Mouse (Mus musculus) layer of hippocampus, postnatal 25 days (tissue): ENCODE measurements around the gene As3mt. TPM values are rescaled to one million over a fixed set of nuclear protein-coding genes. Genes with fewer than 3 reads are reported as not detected.
"Not testable (repeated sequence)": the region's sequence is repeated elsewhere in the genome, so short reads cannot be mapped to it uniquely, and the experiment has no call there.

Experiments used
- DNase-seq, 2 experiments: peaks; one replicate each; pipeline ENCODE4 v3.0.0; 2022; ENCODE audit warnings: mixed read lengths in 2 of 2, low spot score in 1 of 2; ENCODE audit errors: extremely low spot score in 1 of 2
- total RNA-seq, 2 experiments: library from RNA; stranded (reverse); gene quantifications; 2 replicates each; pipeline ENCODE4 v1.2.3; 2021

The As3mt gene
- total RNA-seq, 2 experiments from 2014 or later, result 22.0 to 23.8 TPM

- DNase-seq, result no peak
These were observed 34.3 kb downstream of the As3mt start for GRCm38 (mm10) chr19:46741574-46741973.

GRCm38 (mm10) chr19:46744681-46745080 is 37.4 kb downstream of the As3mt start:
- DNase-seq, result no peak

DNA sequence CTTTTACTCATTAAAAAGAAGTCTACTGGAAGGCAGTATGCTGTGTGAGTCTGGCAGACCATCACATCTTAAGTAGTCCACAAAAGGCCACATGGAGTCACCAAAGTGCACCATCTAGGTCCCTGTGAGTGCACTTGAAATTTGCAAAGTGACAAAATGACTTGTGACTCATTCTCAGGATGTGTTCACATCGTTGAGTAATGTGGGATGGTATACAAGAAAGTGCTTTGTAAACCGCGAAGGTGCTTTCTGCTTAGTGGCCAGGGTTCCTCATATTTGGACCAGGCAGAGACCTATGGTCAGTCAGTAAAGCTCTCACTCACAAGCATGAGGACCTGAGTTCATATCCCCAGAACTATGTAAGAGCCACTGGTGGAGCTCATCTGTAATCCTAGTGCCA is 40.5 kb downstream of the As3mt start:
- DNase-seq, result no peak

- DNase-seq, result no peak
These were observed 45.0 kb downstream of the As3mt start for GRCm38 (mm10) chr19:46752235-46752634.

- DNase-seq, result peak in 1 of 2 experiments; percentile 40
These were observed 47.8 kb downstream of the As3mt start for GRCm38 (mm10) chr19:46755066-46755465.

DNA sequence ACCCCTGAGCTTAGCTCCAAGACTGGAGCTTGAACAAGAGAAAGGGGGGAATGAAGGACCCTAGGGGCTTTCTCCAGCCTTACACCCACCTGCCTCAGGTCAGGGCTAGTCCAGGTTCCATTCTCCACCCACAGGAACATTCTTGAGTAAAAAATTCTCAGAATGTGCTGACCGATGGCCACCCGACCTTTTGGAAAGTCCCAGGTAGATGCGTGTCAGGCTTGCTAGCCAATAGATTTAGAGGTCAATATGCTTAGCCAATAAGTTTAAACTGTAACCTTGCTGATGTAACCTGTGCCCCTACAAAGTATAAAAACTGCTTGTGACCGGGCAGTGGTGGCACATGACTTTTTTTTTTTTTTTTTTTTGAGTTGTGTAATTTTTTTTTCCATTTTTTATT is 49.0 kb downstream of the As3mt start:
- no peak for DNase-seq

DNA sequence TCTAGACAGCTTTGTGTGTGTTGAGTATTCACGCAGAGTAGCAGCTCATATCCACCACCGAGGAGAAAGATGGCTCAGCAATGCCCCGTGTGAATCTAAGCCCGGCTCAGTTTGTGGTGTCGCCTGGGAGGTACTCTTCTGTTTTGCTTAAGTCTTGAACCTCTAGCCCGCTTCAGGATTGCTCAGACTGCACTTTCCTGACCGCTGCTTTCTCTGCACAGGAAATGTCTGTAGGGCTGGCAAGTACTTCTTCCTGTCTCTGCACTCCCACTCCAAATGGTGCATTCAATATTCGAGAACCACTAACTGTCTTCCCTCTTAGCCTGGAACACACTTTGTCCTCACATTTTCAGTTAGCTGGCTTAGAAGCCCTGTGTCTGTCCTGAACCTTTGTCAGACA is 51.8 kb downstream of the As3mt start:
- DNase-seq, result no peak

GRCm38 (mm10) chr19:46759909-46760308 is 52.7 kb downstream of the As3mt start:
- not testable (repeated sequence) for DNase-seq

DNA sequence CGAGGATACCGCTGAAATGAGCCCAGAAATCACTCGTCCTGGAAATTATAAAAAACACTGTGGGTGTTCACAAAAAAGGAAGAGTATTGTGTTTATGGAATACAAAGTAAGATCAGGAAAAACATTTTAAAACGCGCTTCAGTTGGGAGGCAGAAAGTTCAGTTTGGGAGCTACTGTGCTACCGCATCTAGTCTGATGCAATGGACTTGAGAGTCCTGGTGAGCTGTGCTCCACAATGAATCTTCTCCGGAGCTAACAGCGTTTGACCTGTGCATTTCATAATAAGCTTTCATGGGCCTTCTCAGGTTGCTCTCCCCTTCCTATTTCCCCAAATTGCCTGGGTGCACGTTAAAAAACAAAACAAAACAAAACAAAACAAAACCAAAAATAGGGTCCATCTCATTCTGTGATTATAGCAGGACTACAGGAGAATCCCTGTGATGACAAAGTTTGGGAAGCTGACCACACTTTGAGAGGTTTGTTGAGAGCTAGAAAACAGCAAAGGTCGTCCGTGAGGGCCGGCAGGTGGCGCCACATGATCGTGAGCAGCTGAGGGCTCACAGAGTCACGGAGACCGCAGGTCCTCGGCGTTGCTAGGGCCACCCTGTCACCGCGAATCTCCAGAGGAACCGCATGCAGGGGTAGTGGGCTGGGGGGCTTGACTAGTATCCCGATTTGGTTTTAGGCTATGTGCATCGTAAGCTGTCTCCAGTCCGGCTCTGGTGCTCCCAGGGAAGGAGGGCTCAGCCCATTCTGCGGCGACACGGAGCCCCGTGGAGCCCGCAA is 53.3 kb downstream of the As3mt start:
- peak; percentile 75 to 93 for DNase-seq

DNA sequence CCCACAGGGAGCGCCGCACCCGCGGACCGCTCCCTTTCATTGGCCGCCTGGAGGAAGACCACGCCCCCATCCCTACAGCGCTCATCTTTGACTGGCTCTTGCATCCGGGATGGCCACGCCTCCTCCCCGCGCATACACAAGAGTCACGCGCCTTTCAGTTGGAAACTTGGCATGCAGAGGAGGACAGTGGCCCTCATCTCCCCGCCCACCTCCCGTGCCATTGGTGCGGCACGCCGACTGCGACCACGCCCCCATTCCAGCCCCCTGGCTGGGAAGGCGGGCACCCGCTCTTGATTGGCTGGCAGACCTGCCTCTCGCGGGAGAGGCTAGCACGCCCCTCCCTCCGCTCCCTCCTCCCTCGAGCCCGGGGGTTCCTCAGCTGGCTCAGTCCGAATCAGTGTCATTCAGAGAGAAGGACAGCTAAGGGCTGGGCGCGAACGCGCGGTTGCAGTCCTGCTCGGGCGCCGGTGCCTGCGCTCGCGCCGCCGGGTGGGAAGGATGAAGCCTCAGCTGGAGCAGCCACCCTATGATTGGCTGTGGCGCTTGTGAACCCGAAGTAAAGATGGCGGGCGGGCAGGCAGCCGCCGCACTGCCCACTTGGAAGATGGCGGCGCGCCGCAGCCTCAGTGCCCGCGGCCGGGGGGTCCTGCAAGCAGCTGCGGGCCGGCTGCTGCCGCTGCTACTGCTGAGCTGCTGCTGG is 54.1 kb downstream of the As3mt start, which contains the start of gene Cnnm2:
Gene Cnnm2 (plus strand): TSS at position 350 of the 700 bp plus-strand sequence.
- DNase-seq, result peak; percentile 95 to 98

- DNase-seq, result no peak
These were observed 54.7 kb downstream of the As3mt start for GRCm38 (mm10) chr19:46761971-46762290.

GRCm38 (mm10) chr19:46762291-46762991 is 55.2 kb downstream of the As3mt start:
- peak; percentile 24 to 46 for DNase-seq

- DNase-seq, result no peak
These were observed 55.7 kb downstream of the As3mt start for GRCm38 (mm10) chr19:46762992-46763342.

DNA sequence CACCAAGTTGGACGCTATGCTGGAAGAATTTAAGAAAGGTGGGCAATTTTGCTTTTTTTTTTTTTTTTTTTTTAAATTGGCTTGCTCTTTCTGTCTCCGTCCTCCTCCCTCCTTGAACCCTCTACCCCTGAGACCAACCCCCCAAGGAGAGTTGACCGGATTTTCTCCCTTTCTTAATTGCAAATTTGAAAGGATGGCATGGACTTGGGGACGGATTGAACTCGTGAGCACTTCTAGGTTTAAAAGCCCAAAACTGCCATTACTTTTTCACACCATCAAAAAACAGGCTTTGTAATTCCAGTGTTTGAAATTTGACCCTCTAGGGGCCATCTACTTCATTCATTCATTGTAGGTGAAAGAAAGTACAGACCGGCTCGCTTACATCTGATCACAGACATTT is 56.1 kb downstream of the As3mt start:
- DNase-seq, result no peak

DNA sequence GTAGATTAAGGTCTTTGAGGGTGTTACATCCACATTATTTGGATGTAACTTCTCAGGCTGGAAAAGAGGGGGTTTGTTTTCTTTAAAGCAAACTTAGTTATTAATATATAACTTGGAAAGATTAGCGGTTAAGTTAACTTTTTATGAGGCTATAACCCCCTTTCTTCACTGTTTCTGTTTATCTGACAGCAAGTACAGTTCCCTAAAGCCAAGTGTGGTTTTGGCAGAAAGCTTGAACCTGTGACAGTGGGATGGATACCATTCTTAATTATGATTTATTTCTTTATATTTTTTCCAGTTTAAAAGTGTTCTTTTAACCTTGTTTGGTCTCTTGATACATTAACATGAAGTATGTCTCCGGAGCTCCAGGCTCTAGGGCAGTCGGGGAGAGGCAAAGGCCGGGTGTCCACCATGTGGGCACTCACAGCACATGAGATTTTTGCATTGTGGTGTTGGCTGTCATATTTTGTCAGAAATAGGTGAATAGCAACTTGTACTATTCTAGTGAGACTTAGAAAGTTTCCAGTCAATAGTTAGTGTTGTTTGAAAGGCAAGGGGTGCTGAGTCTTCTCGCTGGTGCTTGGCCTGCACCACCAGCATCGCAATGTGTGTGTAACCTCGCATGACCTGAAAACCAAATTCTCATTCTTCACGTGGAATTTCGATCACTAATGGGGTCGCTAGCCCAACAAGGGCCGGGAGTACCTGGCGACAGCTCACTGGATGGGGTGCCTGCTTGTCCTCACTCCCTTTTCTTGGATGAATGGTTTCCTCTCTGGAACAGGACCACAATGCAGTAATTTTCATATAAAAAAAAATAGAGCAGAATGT is 56.9 kb downstream of the As3mt start:
- no peak for DNase-seq

DNA sequence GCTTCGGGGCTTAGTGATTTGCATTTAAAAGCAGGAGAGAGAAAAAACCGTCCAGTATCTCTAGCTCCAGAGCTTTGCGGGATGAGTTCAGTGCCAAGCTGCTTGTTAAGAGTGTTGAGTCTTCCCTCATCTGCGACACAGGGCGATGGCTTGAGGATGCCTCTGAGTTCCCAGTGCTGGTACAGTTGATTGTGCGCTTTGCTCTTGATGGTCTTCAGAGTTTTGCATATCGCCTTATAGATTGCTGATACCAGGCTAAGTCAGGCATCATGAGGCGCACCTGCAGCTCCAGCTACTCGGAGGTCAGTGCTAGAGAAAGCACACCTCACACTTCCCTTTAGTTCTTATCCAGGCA is 57.5 kb downstream of the As3mt start:
- no peak for DNase-seq

DNA sequence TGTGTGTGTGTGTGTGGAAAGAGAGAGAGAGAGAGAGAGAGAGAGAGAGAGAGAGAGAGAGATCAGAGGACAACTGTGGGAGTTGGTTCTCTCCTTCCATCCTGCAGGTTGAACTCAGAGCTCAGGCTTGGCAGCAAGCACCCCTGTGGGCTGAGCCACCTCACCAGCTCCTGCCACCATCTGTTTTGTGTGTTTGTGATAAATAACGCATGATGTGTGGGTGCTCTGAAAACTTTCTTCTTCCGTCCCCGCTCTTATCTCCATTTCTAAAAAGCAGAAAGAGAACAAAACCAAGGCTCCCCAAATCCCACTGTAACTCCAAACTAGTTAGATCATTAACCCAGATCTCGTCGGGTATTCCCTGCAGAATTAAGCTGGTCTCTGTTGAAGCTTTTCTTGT is 58.9 kb downstream of the As3mt start:
- DNase-seq, result no peak

- no peak for DNase-seq
These were observed 62.5 kb downstream of the As3mt start for GRCm38 (mm10) chr19:46769759-46770158.

DNA sequence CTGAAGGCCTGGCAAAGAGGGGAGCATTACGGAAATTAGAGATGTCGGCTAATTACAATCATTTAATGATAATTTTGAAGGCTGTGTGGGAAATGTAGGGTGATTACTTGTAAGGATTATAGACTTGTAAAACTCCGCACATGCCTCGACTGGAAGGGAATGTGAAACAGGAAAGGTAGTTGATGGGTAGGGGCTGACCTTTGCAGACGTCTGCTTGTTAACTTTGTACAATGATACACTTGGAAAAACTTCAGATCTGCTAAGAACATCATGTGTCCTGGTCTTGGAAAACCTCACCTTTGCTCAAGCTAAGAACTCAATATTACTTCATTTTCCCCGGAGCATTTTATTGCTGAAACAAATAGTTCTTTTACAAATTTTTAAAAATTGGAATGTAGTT is 64.5 kb downstream of the As3mt start:
- DNase-seq, result no peak

GRCm38 (mm10) chr19:46776391-46776790 is 69.1 kb downstream of the As3mt start:
- DNase-seq, result no peak

GRCm38 (mm10) chr19:46776850-46777249 is 69.6 kb downstream of the As3mt start:
- no peak for DNase-seq
